Mouse (Mus musculus) myocyte (in vitro differentiated cells): ENCODE measurements around the gene Slc41a3. TPM values are rescaled to one million over a fixed set of nuclear protein-coding genes. Genes with fewer than 3 reads are reported as not detected.

Experiments used
- H3K27me3 ChIP-seq: one replicate; pipeline ENCODE4 v1.6.1; 2011; ENCODE audit not compliant: control insufficient read depth, insufficient read depth, insufficient read length
- H3K36me3 ChIP-seq: one replicate; pipeline ENCODE4 v1.6.1; 2011; ENCODE audit not compliant: control insufficient read depth, insufficient read depth
- H3K4me2 ChIP-seq: one replicate; pipeline ENCODE4 v1.6.1; 2011; ENCODE audit warnings: low read depth, control low read depth
- H3K4me3 ChIP-seq: one replicate; pipeline ENCODE4 v1.5.1; 2011; ENCODE audit warnings: mild to moderate bottlenecking, control low read depth, moderate library complexity
- H3K79me2 ChIP-seq: one replicate; pipeline ENCODE4 v1.6.1; 2011; ENCODE audit not compliant: control insufficient read depth, insufficient read depth
- H3ac ChIP-seq: one replicate; pipeline ENCODE4 v1.6.1; 2011; ENCODE audit not compliant: control insufficient read depth, insufficient read length
- CEBPB ChIP-seq: IDR thresholded peaks from 2 replicates; pipeline ENCODE4 v1.6.1; 2011; ENCODE audit warnings: mild to moderate bottlenecking, moderate library complexity; ENCODE audit not compliant: poor library complexity, insufficient read depth, severe bottlenecking
- E2F4 ChIP-seq: IDR thresholded peaks from one replicate; pipeline ENCODE4 v1.6.1; 2011; ENCODE audit warnings: mild to moderate bottlenecking, control low read depth, moderate library complexity; ENCODE audit not compliant: insufficient read depth
- MAX ChIP-seq: IDR thresholded peaks from one replicate; pipeline ENCODE4 v1.6.1; 2011; ENCODE audit warnings: low read depth, mild to moderate bottlenecking, control low read depth
- MYOD1 ChIP-seq, 3 experiments: IDR thresholded peaks; one replicate each; pipeline ENCODE4 v1.6.1; 2011; ENCODE audit warnings: control low read depth in 2 of 3, low read depth in 2 of 3, mild to moderate bottlenecking in 2 of 3, moderate library complexity in 1 of 3; ENCODE audit not compliant: insufficient read length in 2 of 3, control insufficient read depth in 1 of 3
- MYOG ChIP-seq, 3 experiments: IDR thresholded peaks; one replicate each; pipeline ENCODE4 v1.6.1; 2011; ENCODE audit warnings: control low read depth in 2 of 3, low read depth in 2 of 3, mild to moderate bottlenecking in 2 of 3; ENCODE audit not compliant: insufficient read length in 2 of 3, control insufficient read depth in 1 of 3, insufficient read depth in 1 of 3
- POLR2A ChIP-seq: IDR thresholded peaks from one replicate; pipeline ENCODE4 v1.6.1; 2011; ENCODE audit warnings: low read depth, mild to moderate bottlenecking, control low read depth, moderate library complexity; ENCODE audit not compliant: insufficient read length
- POLR2AphosphoS2 ChIP-seq: IDR thresholded peaks from one replicate; pipeline ENCODE4 v1.6.1; 2011; ENCODE audit warnings: low read depth, control low read depth; ENCODE audit not compliant: insufficient read length
- REST ChIP-seq: IDR thresholded peaks from one replicate; pipeline ENCODE4 v1.6.1; 2011; ENCODE audit warnings: mild to moderate bottlenecking, control low read depth, moderate library complexity; ENCODE audit not compliant: insufficient read depth, insufficient read length
- SRF ChIP-seq: IDR thresholded peaks from one replicate; pipeline ENCODE4 v1.6.1; 2011; ENCODE audit warnings: low read depth; ENCODE audit not compliant: control insufficient read depth, insufficient read length
- TCF12 ChIP-seq: IDR thresholded peaks from one replicate; pipeline ENCODE4 v1.6.1; 2011; ENCODE audit warnings: mild to moderate bottlenecking, control low read depth; ENCODE audit not compliant: poor library complexity, insufficient read depth, severe bottlenecking
- TCF3 ChIP-seq: IDR thresholded peaks from one replicate; pipeline ENCODE4 v1.6.1; 2011; ENCODE audit warnings: low read depth, control low read depth; ENCODE audit not compliant: insufficient read length
- USF1 ChIP-seq: IDR thresholded peaks from one replicate; pipeline ENCODE4 v1.6.1; 2011; ENCODE audit warnings: low read depth, mild to moderate bottlenecking, control low read depth, moderate library complexity
- polyA plus RNA-seq: library from polyadenylated mRNA; unstranded; fragments of >200 nt; fragmentation: generic; extraction: Trizol; gene quantifications from one replicate; pipeline ENCODE4 v1.2.1, GENCODE M21; 2012; ENCODE audit warnings: missing spikeins

The Slc41a3 gene
- polyA plus RNA-seq, 1 experiment = 2.5 TPM

GRCm38 (mm10) chr6:90691935-90692334 lies 87.4 kb downstream of the Slc41a3 start:
- H3K4me2 ChIP-seq = no peak overlapping the region
- H3K4me3 ChIP-seq = no peak overlapping the region
- TF ChIP-seq TCF12 = no peak
- no peak for TF ChIP-seq E2F4
- no peak for TF ChIP-seq USF1
- TF ChIP-seq MYOG (IDR thresholded peaks at IDR 0.05; ENCODE audit: control insufficient read depth in 1 of 3, insufficient read depth in 1 of 3, insufficient read length in 2 of 3, low read depth in 2 of 3) = no peak
- no peak for TF ChIP-seq POLR2AphosphoS2
- TF ChIP-seq MYOD1 (IDR thresholded peaks at IDR 0.05; ENCODE audit: control insufficient read depth in 1 of 3, insufficient read length in 2 of 3, low read depth in 2 of 3) = no peak
- no peak for TF ChIP-seq CEBPB
- TF ChIP-seq SRF = no peak
- no peak for TF ChIP-seq MAX
- no peak for TF ChIP-seq TCF3
- TF ChIP-seq REST = no peak
- TF ChIP-seq POLR2A = no peak
- peaks cover 41% of the 10 kb centered on the region for H3K79me2 ChIP-seq
- no peak overlapping the region for H3ac ChIP-seq
- H3K36me3 ChIP-seq = peaks cover 69% of the 10 kb centered on the region
- no peaks in the 10 kb centered on the region for H3K27me3 ChIP-seq

GRCm38 (mm10) chr6:90692404-90692803 lies 87.9 kb downstream of the Slc41a3 start:
- H3K36me3 ChIP-seq = peaks cover 66% of the 10 kb centered on the region
- no peak for TF ChIP-seq TCF12
- TF ChIP-seq E2F4 = no peak
- TF ChIP-seq TCF3 = no peak
- no peak for TF ChIP-seq MYOG (IDR thresholded peaks at IDR 0.05; ENCODE audit: control insufficient read depth in 1 of 3, insufficient read depth in 1 of 3, insufficient read length in 2 of 3, low read depth in 2 of 3)
- no peak for TF ChIP-seq POLR2AphosphoS2
- TF ChIP-seq CEBPB = no peak
- TF ChIP-seq MYOD1 (IDR thresholded peaks at IDR 0.05; ENCODE audit: control insufficient read depth in 1 of 3, insufficient read length in 2 of 3, low read depth in 2 of 3) = no peak
- no peak for TF ChIP-seq POLR2A
- no peak for TF ChIP-seq MAX
- TF ChIP-seq SRF = no peak
- TF ChIP-seq USF1 = no peak
- TF ChIP-seq REST = no peak
- no peaks in the 10 kb centered on the region for H3K27me3 ChIP-seq
- H3K4me2 ChIP-seq = no peak overlapping the region
- H3K4me3 ChIP-seq = no peak overlapping the region
- H3K79me2 ChIP-seq = peaks cover 41% of the 10 kb centered on the region
- no peak overlapping the region for H3ac ChIP-seq

DNA sequence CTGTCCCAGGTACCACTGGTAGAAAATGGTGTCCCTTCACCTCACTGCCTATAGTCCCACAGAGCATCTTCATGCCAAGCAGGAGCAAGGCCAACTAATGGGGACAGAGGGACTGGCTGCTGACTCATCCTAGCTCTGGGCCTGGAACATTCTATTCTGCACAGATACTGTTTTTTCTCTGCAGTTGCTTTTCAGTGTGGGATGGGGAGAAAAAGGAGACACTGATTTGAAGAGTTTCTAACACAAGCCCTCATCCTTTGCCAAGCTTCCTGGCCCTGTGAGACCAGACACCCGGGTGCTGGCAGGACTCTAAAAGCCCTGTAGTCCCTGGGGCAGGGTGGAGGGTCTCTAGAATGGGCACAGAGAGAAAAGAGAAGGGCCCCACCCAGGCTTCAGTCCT lies 91.2 kb downstream of the Slc41a3 start:
- Histone ChIP-seq H3K4me2 (no peak overlapping the region), H3K36me3 (peaks cover 44% of the 10 kb centered on the region), H3K27me3 (no peaks in the 10 kb centered on the region), H3ac (no peak overlapping the region), H3K4me3 (no peak overlapping the region), H3K79me2 (peaks cover 48% of the 10 kb centered on the region)
- no peak for TF ChIP-seq REST
- TF ChIP-seq TCF3 = no peak
- TF ChIP-seq E2F4 = no peak
- no peak for TF ChIP-seq MYOD1 (IDR thresholded peaks at IDR 0.05; ENCODE audit: control insufficient read depth in 1 of 3, insufficient read length in 2 of 3, low read depth in 2 of 3)
- no peak for TF ChIP-seq POLR2AphosphoS2
- TF ChIP-seq USF1 = no peak
- TF ChIP-seq TCF12 = no peak
- TF ChIP-seq CEBPB = no peak
- TF ChIP-seq MAX = no peak
- TF ChIP-seq SRF = no peak

Other genes with a start within 250 kb of the Slc41a3 start
- 7.6 TPM for gene Zxdc, start 235.2 kb upstream of the Slc41a3 start, polyA plus RNA-seq
- gene Cfap100, start 175.9 kb upstream of the Slc41a3 start, polyA plus RNA-seq = 0.02 TPM
- 1.8 TPM for gene Klf15, start 142.1 kb upstream of the Slc41a3 start, polyA plus RNA-seq
- 1.1 TPM for gene Aldh1l1, start 118.3 kb upstream of the Slc41a3 start, polyA plus RNA-seq